Mouse (Mus musculus) gastrocnemius, postnatal 25 days (tissue): Measurements from ENCODE around the gene 3300002I08Rik. TPM values are rescaled to one million over a fixed set of nuclear protein-coding genes. Genes with fewer than 3 reads are reported as not detected.
"Not testable (repeated sequence)": the region's sequence is repeated elsewhere in the genome, so short reads cannot be mapped to it uniquely, and the experiment has no call there.

Experiments used
- DNase-seq: peaks from one replicate; pipeline ENCODE4 v3.0.0; 2022
- long read RNA-seq, 2 experiments: library from polyadenylated mRNA; stranded (forward); transcript quantifications; one replicate each; pipeline ENCODE4 v2.0.0; 2021
- total RNA-seq, 2 experiments: library from RNA; stranded (reverse); gene quantifications; 1 replicate in 1 of 2; 2 replicates in 1 of 2; pipeline ENCODE4 v1.2.3; 2021

Gene 3300002I08Rik
- 1 to 10 TPM; 1.8 to 2.1 TPM for total RNA-seq
- long read RNA-seq, experiment 1, partial matches to known transcripts = 0 of 5 reads
- long read RNA-seq, experiment 1, other reads (novel, unspliced or antisense) = 5 of 5 reads
- long read RNA-seq, experiment 2, partial matches to known transcripts = 0 of 4 reads
- long read RNA-seq, experiment 2, other reads (novel, unspliced or antisense) = 4 of 4 reads

DNA sequence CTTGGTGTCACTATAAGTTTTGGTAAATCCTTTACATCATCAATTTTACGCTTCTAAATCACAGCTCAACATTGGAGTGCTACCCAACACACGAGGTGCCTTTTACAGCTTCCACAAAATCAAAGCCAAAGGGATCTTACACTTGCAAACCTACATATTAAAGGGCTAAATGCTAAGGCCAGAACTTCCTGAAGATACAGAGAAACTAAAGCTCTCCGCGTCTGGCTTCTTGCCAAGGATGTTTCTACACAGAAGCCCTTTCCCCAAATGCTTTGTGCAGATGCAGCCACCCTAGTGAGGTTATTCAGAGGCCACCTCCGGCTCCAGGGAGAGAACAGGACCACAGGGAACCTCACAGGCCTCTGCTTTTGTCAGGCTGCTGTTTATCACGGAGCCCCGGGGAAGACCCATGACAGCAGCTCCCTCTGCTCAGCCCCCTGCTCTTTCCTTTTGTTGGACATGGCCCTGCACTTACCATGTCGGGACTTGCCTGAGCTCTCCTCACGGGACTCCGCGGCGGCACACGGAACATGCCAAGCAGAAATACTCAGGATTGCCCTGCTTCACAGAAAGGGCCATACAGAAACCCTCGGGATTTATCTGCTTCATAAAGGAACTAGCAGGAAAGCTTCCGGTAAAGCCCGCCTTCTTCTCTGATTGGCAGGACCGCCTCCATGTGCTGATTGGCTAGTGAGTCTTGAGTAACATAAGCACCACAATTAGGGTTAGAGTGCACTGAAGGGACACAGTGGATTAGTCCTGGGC lies at the start of gene 3300002I08Rik:
3300002I08Rik (minus strand) TSS at position 653 of the 765 bp plus-strand sequence.
- peak; percentile 82 for DNase-seq

DNA sequence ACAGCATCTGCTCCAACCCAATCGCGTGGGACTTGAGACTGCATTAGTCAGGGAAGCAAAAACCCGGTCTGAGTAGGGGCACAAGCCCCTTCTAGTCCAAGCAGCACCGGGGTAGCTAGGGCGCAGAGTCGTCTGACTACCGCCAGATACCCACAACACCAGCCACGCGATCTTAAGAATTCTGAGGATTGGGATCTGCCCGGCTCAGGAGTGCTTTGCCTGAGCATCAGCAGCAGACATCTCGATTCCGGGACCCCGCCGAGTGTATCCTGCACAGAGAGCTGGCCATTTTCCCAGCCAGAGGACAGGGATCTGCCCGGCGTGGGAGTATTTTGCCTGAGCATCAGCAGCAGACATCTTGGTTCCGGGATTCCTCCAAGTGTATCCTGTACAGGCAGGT lies 49.6 kb upstream of the 3300002I08Rik start:
- DNase-seq = not testable (repeated sequence)

DNA sequence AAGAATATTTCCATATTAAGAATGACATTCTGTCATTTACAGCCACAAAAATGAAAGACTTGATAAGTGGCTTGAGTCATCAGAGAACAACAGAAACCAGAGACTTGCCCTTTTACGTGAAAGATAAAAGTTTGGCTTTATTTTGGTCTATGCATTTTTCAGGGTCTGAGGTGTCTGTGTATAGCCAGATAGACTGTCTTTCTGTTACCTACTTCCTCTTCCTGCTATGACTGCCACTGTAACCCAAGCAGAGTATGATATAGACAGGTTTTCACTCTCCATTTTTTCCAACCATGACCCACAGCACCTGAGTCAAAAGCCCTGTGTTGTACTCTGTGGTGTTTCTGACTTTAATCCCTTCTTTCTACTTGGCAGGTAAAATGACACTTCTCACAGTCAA lies 27.6 kb upstream of the 3300002I08Rik start:
- no peak for DNase-seq

DNA sequence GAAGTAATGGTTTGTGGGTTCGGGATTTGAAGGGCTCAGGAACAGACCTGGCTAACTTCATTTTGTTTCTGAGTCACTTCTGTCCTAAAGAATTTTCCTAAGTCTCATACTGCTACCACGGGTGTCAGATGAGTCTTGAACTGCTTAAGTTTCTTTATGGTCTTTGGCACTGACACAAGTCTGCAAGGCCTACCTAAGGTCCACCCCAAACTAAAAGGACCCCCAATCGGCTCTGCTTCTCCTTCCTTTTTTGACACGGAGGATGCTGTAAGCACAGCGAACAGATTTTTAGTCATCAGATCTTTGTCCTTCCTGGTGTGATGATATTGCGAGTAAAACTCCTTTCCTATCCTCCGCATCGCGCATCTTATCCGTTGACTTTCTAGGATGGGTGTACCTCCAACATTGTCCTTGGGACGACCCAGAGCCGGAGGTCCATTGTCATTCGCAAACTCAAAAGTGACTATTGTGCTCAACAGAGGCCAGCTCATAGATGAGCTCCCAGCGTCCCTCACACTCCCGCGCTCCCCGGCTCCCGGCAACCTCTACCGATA lies 23.1 kb upstream of the 3300002I08Rik start:
- not testable (repeated sequence) for DNase-seq

DNA sequence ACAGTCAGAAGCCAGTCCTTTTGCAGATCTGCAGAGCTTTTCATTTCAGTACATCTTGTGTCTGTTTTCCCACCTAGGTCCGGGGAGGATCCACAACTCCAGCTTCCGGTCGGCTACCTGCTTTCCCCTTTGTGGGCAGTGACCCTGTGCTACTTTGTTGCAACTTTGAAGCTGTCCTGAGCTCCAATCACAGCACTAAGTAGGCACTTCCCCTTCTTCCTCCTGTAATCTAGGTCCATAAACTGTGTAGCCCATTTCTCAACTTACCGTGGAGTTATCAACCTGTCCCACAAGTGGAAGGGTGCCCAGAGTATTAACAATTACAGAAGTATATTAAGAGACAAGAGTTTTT lies 289 bp upstream of the 3300002I08Rik start:
- DNase-seq = no peak

DNA sequence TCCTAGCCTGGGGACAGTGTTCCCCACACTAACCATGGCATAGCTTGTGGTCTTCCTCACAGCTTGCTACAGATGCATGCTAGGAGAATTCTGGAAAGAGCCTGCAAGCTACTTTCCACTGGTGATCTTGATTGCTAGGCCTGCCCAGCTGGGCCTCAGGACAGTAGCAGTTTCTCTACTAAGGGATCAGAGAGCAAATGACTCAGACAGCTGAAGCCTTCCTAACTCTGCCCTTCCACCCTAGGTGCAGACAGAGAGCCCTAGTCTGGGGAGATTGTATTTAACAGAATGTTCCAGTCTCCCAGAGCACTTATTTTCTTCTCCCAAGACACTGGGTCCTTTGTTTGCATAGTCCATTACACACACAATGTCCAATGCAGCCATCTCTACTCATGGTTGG lies 5.4 kb downstream of the 3300002I08Rik start:
- DNase-seq = not testable (repeated sequence)

DNA sequence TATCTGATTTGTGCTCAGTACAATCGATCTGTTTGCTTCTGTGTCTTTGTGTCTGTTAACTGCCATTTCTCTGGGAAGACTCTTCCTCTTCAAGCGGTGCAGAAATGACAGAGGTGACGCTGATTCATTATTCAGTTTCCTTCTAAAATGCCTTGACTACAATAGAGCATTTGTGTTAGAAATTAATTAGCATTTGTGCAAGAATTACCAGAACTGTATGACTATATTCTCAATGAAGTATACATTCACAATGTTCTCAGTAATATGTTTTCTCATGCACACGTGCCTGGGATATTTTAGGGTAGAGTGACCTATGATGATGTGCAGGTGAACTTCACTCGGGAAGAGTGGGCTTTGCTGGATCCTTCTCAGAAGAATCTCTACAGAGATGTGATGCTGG lies 39.2 kb downstream of the 3300002I08Rik start, which contains the start of gene Gm10130:
Gm10130 (plus strand) TSS at position 301 of the 400 bp plus-strand sequence.
- no peak for DNase-seq

DNA sequence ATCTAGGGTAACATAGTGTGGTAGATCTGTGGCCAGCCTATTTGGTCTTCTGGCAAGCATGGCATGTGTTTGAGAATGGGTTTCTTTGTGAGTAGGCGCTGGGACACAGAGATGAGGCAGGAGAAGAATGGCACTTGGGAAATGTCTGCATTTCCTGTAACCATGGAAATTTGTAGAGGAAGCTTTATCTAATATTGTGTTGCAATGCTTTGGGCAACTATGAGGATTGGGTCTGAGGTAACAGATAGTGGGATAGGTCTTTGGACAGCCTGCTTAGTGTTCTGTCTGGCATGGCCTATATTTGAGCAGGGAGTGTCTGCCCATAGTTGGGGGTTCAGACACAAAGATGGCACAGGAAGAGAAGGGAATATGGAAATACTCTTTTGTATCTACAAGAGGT lies 43.6 kb downstream of the 3300002I08Rik start:
- no peak for DNase-seq

DNA sequence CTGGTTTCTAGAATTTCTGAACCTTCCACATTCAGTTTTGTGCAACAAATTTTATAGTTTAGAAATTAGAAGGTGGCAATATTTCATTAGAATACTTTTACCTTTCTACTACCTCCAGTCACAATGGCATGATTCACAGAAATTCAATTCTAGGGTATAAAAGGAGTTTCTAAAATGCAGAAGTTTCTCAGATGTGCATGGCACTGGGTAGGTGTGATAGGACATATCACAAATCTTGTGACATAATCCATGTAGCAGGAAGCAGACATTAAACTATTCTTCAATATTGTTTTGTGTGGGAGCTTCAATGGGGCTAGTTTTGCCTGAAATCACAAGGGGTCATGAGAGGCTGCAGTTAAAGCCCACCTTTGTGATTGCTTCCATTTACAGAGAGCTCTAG lies 46.4 kb downstream of the 3300002I08Rik start:
- DNase-seq = no peak

DNA sequence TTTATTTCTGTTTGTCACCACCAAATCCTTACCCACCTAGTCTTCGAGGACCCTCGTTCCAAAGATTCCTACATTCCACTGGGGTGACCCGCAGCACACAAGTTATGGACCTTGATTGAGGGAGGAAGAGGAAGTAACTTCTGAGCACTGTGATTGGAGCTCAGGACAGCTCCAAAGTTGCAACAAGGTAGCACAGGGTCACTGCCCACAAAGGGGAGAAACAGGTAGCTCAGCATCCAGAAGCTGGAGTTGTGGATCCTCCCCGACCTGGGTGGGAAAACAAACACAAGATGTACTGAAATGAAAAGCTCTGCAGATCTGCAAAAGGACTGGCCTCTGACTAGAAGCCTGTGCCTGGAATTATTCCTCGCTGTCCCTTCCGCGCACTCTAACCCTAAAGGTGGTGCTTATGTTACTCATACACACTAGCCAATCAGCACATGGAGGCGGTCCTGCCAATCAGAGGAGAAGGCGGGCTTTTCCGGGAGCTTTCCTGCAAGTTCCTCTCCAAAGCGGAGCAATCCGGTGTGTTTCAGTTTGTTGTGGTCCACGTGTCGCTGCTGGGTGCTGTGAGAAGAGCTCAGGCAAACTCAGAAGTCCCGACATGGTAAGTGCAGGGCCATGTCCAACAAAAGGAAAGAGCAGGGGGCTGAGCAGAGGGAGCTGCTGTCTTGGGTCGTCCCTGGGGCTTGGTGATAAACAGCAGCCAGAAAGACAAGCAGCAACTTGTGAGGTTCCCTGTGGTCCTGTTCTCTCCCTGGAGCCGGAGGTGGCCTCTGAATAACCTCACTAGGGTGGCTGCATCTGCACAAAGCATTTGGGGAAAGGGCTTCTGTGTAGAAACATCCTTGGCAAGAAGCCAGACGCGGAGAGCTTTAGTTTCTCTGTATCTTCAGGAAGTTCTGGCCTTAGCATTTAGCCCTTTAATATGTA lies 51.3 kb downstream of the 3300002I08Rik start:
- peak; percentile 88 for DNase-seq

DNA sequence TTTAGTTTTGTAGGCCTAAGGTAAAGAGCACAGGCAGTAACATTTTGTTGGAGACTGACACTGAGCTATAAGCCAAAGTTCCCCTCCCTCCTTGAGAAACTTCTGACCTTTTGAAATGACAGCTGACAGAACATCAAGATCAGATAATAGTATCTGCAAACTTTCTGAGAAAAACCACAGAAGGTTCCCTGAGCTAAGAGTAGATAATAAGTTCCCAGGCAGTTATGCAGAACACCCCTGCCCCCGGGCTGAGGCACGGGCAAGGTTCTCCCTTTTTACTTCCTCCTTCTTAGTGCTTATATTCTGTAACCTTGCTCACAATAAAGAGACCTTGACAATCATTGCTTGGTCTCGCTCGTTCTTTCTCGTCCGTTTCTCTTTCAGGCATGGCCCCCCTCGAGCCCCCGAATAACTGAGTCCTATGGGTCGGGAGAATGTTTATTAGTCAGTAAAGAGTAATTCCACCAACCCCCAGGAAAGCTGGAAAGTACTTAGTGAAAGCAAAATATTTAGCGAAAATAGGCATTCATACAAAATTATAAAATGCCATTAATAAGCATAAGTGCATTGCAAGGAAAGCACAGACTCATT lies 55.3 kb downstream of the 3300002I08Rik start:
- no peak for DNase-seq

DNA sequence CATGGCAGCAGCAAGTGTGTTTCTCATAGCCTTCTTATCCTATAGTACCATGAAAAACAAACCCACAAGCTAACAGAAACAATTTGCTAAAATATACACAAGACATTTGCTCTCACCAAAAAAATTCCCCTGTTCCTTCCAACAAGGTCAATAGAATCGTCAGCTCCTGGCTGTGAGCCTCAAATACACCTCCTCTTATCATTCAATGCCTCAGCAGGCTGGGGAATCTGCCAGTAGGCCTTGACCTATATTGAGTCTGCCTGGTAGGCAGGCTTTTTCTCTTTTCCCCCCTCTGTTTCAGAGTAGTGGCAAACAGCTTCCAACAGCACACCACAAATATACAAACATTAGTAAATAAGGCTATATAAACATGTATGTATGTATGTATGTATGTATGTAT lies 63.5 kb downstream of the 3300002I08Rik start:
- no peak for DNase-seq

DNA sequence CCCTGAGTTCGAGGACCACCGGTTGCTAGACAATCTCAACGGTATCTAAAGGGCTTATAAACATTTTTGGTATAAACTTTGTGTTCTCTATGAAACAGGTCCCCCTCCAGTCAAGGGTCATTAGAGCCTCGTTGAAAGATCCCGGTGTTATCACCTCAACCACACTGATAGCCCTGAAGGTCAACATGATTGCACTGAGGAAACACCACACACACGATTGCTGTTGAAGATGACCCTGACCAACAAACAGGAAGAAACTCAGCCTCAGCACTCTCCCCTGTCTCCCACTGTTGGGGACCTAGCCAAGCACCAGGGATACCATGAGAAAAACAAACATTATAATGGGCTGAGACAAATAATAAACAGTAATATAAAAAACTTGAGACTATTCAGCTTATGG lies 68.9 kb downstream of the 3300002I08Rik start:
- no peak for DNase-seq

Other genes with a start within 250 kb of the 3300002I08Rik start
- 1 to 10 TPM; 5.0 to 6.3 TPM for gene Zfp120, start 226.1 kb downstream of the 3300002I08Rik start, total RNA-seq
- not detected for gene Gm10770, start 183.1 kb downstream of the 3300002I08Rik start, total RNA-seq
- not detected for gene Gm14139, start 181.0 kb downstream of the 3300002I08Rik start, total RNA-seq
- 1 to 10 TPM; 1.5 to 1.8 TPM for gene Zfp937, start 144.7 kb downstream of the 3300002I08Rik start, total RNA-seq
- 1 to 10 TPM; 1.5 to 2.3 TPM for gene Gm21994, start 107.2 kb downstream of the 3300002I08Rik start, total RNA-seq
- not detected for gene Gm14124, start 105.2 kb downstream of the 3300002I08Rik start, total RNA-seq
- gene Gm10130, start 39.1 kb downstream of the 3300002I08Rik start, total RNA-seq = 1 to 10 TPM in 1 of 2 experiments, not detected in 1; 1.2 TPM
- 1 to 10 TPM; 1.5 to 2.6 TPM for gene Zfp442, start 88.7 kb upstream of the 3300002I08Rik start, total RNA-seq
- gene Zfp345, start 122.3 kb upstream of the 3300002I08Rik start, total RNA-seq = not detected
- gene Cst7, start 207.7 kb upstream of the 3300002I08Rik start, total RNA-seq = not detected
- 10 to 100 TPM; 17.9 to 22.3 TPM for gene Apmap, start 245.8 kb upstream of the 3300002I08Rik start, total RNA-seq